Mouse (Mus musculus) liver, postnatal 0 days (tissue): ENCODE data around the gene Zfp983. TPM values are rescaled to one million over a fixed set of nuclear protein-coding genes. Genes with fewer than 3 reads are reported as not detected.
"Not testable (repeated sequence)": the region's sequence is repeated elsewhere in the genome, so short reads cannot be mapped to it uniquely, and the experiment has no call there.

Source experiments
- ATAC-seq: fragments of 200-750 bp; cut with Nextera tagmentation; 2 replicates; pipeline ENCODE4 v1.8.0; 2017; ENCODE audit warnings: mild to moderate bottlenecking, moderate library complexity
- DNase-seq: peaks from one replicate; pipeline ENCODE4 v3.0.0-alpha.2; 2016
- H3K27ac ChIP-seq: fragments of 300-500 bp; sonication (generic); 2 replicates; pipeline ENCODE4 v1.5.1; 2014; ENCODE audit warnings: antibody characterized with exemption, moderate library complexity, mild to moderate bottlenecking, low read depth
- H3K27me3 ChIP-seq: fragments of 300-500 bp; sonication (generic); 2 replicates; pipeline ENCODE4 v1.6.1; 2014; ENCODE audit warnings: low read length, control low read depth, mixed read lengths; ENCODE audit not compliant: insufficient read depth
- H3K36me3 ChIP-seq: fragments of 300-500 bp; sonication (generic); replicated peaks from 2 replicates; pipeline ENCODE4 v1.6.1; 2014; ENCODE audit warnings: mild to moderate bottlenecking, control low read depth, low read length, moderate library complexity, mixed read lengths; ENCODE audit not compliant: insufficient read depth
- H3K4me1 ChIP-seq: fragments of 300-500 bp; sonication (generic); 2 replicates; pipeline ENCODE4 v1.6.1; 2014; ENCODE audit warnings: antibody characterized with exemption, mild to moderate bottlenecking, control low read depth; ENCODE audit not compliant: insufficient read depth
- H3K4me2 ChIP-seq: fragments of 300-500 bp; sonication (generic); 2 replicates; pipeline ENCODE4 v1.6.1; 2014; ENCODE audit warnings: low read depth, mild to moderate bottlenecking, low read length, moderate library complexity, mixed read lengths
- H3K4me3 ChIP-seq: fragments of 300-500 bp; sonication (generic); 2 replicates; pipeline ENCODE4 v1.5.1; 2014; ENCODE audit warnings: low read depth, low read length
- H3K9ac ChIP-seq: fragments of 300-500 bp; sonication (generic); replicated peaks from 2 replicates; pipeline ENCODE4 v1.6.1; 2014; ENCODE audit warnings: mild to moderate bottlenecking, moderate library complexity
- H3K9me3 ChIP-seq: fragments of 300-500 bp; sonication (generic); 2 replicates; pipeline ENCODE4 v1.6.1; 2016; ENCODE audit warnings: mild to moderate bottlenecking, control low read depth, low read length, mixed read lengths
- CTCF ChIP-seq: sonication (generic); IDR thresholded peaks from 2 replicates; pipeline ENCODE4 v1.5.1; 2016; ENCODE audit warnings: antibody characterized with exemption, low read depth
- EP300 ChIP-seq: IDR thresholded peaks from 2 replicates; pipeline ENCODE4 v1.6.1; 2016; ENCODE audit warnings: antibody characterized with exemption, low read depth, mild to moderate bottlenecking
- WGBS: fragments of 180-500 bp; shearing (Covaris S2); extraction: QIAGEN DNeasy Blood & Tissue Kit; methylation state at CpG from one replicate; pipeline ENCODE4 v1.1.7; 2014; ENCODE audit not compliant: insufficient replicate concordance; 5-methylcytosine and 5-hydroxymethylcytosine counted together
- polyA plus RNA-seq: library from polyadenylated mRNA; unstranded; fragments of >200 nt; fragmentation: Nextera tagmentation; extraction: Ambion mirVana; gene quantifications from 2 replicates; pipeline ENCODE4 v1.2.1, GENCODE M21; 2015

The Zfp983 gene
- polyA plus RNA-seq, 1 experiment from 2014 or later = 0.80 TPM

DNA sequence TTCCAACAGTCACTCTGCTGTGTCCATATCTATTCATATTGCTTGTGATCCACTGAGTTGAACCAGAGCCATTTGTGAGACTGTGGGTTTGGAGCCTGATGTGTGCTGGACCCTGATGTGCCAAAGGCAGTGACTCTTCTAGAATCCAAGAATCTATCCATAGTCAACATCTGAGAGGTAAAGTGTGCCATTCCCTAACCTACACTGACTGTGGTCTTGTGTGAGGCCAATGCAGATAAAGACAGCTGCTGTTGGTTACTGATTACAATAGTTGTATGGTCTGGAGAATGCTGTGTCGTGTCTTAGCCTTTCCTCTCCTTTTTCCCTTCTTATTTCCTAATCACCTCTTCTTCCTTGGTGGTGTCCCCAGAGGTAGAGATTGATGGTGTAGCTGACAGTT, 28.4 kb downstream of the Zfp983 start:
- peak overlapping the region; percentile 92; the same call in 1 of the 2 replicates for H3K27ac ChIP-seq
- H3K4me2 ChIP-seq = peak overlapping the region; percentile 68
- peak; percentile 12 for ATAC-seq

DNA sequence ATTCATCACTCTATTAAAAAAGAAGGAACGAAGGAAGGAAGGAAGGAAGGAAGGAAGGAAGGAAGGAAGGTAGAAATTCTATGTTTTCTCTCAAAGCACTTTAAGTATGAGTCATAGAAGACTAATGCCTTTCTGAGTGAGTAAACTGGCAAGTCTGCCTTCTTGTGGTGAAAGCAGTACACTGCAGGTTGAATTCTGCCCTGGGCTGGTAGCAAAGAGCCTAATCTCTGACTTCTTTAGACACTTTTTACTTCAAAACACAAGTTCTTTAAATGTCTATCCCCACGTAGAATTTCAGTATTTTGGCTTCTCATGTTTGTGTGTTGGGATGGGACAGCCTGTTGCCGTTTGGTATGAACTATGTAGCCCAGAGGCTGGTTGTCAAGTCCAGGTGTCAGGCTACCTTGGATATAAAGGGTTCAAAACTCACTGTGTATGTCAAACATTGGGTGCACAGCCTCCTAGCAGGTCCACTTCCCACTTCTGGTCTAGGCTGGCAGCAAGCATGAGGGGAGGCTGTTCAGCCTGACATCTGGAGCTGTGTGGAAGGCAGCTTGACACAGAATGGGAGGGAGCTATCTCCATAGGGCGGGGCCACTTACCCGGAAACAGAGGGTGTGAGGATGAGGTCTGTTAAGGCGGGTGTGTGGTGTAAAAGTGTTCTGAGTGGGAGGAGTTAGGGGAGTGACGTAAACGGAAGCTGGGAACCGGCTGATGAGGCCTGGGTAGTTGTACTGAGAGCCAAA, 29.0 kb downstream of the Zfp983 start:
- peaks cover 6% of the 10 kb centered on the region for H3K4me1 ChIP-seq
- WGBS = 1% methylated on average over 9 of the region's 9 CpGs
- peak overlapping the region; percentile 68 for H3K4me2 ChIP-seq
- H3K4me3 ChIP-seq = peak overlapping the region; percentile 57
- H3K27ac ChIP-seq = peak overlapping the region; percentile 92
- ATAC-seq = peak; percentile 98
- no peaks in the 10 kb centered on the region for H3K36me3 ChIP-seq
- no peak; the same call in 1 of the 2 replicates for TF ChIP-seq EP300
- peak; percentile 82 for TF ChIP-seq CTCF
- H3K9ac ChIP-seq = peak overlapping the region; percentile 42
- peak; percentile 90 for DNase-seq
- no peaks in the 10 kb centered on the region for H3K27me3 ChIP-seq
- no peaks in the 10 kb centered on the region for H3K9me3 ChIP-seq

More for the DNA sequence above, 28.4 kb downstream of the Zfp983 start:
- not testable (repeated sequence) for H3K36me3 ChIP-seq, H3K9ac ChIP-seq, DNase-seq, H3K27me3 ChIP-seq, H3K9me3 ChIP-seq, H3K4me1 ChIP-seq
- TF ChIP-seq EP300 = peak; percentile 73
- H3K4me3 ChIP-seq = peak overlapping the region; percentile 57; the same call in 1 of the 2 replicates
- WGBS = 11% methylated on average over 1 of the region's 1 CpGs

DNA sequence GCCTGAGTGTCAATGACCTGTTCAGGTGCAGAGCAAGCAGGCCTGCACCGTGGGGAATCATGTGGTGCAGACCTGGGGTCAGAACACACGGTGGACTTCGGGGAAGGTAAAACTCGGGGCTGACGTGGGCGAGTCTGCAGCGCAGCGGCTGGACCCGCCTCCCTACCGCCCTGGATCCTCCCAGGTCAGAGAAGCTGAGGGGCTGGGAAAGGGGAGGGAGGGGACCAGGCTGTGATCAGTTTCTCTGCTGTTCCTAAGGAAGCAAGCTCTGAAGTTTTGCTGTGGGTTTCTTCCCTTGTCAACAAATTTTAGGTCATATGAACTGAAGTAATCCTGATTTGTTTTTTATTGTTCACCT, 29.6 kb downstream of the Zfp983 start:
- H3K4me2 ChIP-seq = peak overlapping the region; percentile 68
- H3K9ac ChIP-seq = peak overlapping the region; percentile 42
- H3K36me3 ChIP-seq, ATAC-seq, H3K9me3 ChIP-seq, H3K4me1 ChIP-seq, H3K27me3 ChIP-seq, DNase-seq: not testable (repeated sequence)
- peak overlapping the region; percentile 57 for H3K4me3 ChIP-seq
- WGBS = under 1% methylated on average over 10 of the region's 10 CpGs
- H3K27ac ChIP-seq = peak overlapping the region; percentile 92

GRCm38 (mm10) chr17:21691560-21691959, 41.1 kb downstream of the Zfp983 start, which contains the start of gene Gm10226:
Gene Gm10226 (plus strand): TSS chr17:21691860.
- Histone ChIP-seq H3K4me3 (no peak within 1 kb of the TSS), H3K4me1 (0 out of 2 replicates have a peak, but pooled peaks cover 2% of the 10 kb centered on the region), H3K27ac (no peak within 1 kb of the TSS), H3K4me2 (no peak within 1 kb of the TSS), H3K36me3 (peaks cover 7% of the 10 kb centered on the region), H3K9me3 (no peaks in the 10 kb centered on the region), H3K9ac (no peak within 1 kb of the TSS), H3K27me3 (no peaks in the 10 kb centered on the region)
- WGBS = 81% methylated on average over 3 of the region's 3 CpGs
- no peak for TF ChIP-seq EP300
- TF ChIP-seq CTCF = no peak
- no peak for DNase-seq
- ATAC-seq = no peak

GRCm38 (mm10) chr17:21693342-21693741, 42.9 kb downstream of the Zfp983 start:
- Histone ChIP-seq H3K9me3 (no peaks in the 10 kb centered on the region), H3K4me3 (no peak overlapping the region), H3K27me3 (no peaks in the 10 kb centered on the region), H3K9ac (no peak overlapping the region), H3K36me3 (peaks cover 7% of the 10 kb centered on the region), H3K4me1 (0 out of 2 replicates have a peak, but pooled peaks cover 2% of the 10 kb centered on the region), H3K4me2 (no peak overlapping the region), H3K27ac (no peak overlapping the region)
- no peak for TF ChIP-seq CTCF
- no peak for TF ChIP-seq EP300
- DNase-seq (no peak), ATAC-seq (no peak)
- WGBS = 75% methylated on average over 3 of the region's 3 CpGs

- peaks cover 6% of the 10 kb centered on the region for H3K36me3 ChIP-seq
- H3K9ac ChIP-seq = no peak overlapping the region
- H3K4me1 ChIP-seq = 0 out of 2 replicates have a peak, but pooled peaks cover 2% of the 10 kb centered on the region
- no peak overlapping the region for H3K27ac ChIP-seq
- H3K27me3 ChIP-seq = no peaks in the 10 kb centered on the region
- no peak for TF ChIP-seq EP300
- no peak for TF ChIP-seq CTCF
- no peaks in the 10 kb centered on the region for H3K9me3 ChIP-seq
- H3K4me2 ChIP-seq = no peak overlapping the region
- H3K4me3 ChIP-seq = no peak overlapping the region
- ATAC-seq (no peak), DNase-seq (no peak)
Observed at GRCm38 (mm10) chr17:21696073-21696472, 45.6 kb downstream of the Zfp983 start.
